Mouse (Mus musculus) spleen, adult 2 months (tissue): ENCODE measurements around the gene Zmiz1.

Experiments used
- CTCF ChIP-seq: fragments of 200-500 bp; IDR thresholded peaks from 2 replicates; pipeline ENCODE4 v1.5.1; 2011; ENCODE audit warnings: mild to moderate bottlenecking, inconsistent platforms; ENCODE audit not compliant: insufficient read depth, insufficient read length, insufficient replicate concordance; ENCODE audit errors: extremely low read depth
- POLR2A ChIP-seq: fragments of 200-500 bp; IDR thresholded peaks from 2 replicates; pipeline ENCODE4 v1.6.1; 2011; ENCODE audit warnings: low read depth, low read length, inconsistent platforms

GRCm38 (mm10) chr14:25628448-25629099, 169.6 kb downstream of the Zmiz1 start:
- no peak for TF ChIP-seq POLR2A
- no peak for TF ChIP-seq CTCF
